Mouse (Mus musculus) heart, embryonic 15.5 days (tissue): Measurements from ENCODE around the gene Il4. TPM values are rescaled to one million over a fixed set of nuclear protein-coding genes. Genes with fewer than 3 reads are reported as not detected.
"Not testable (repeated sequence)": the region's sequence is repeated elsewhere in the genome, so short reads cannot be mapped to it uniquely, and the experiment has no call there.

Experiments
- ATAC-seq: fragments of 200-750 bp; cut with Nextera tagmentation; replicated peaks from 2 replicates; pipeline ENCODE4 v1.8.0; 2017; ENCODE audit warnings: low read depth, moderate TSS enrichment; ENCODE audit not compliant: insufficient number of reproducible peaks, insufficient read depth, low FRiP score
- H3K27ac ChIP-seq: fragments of 300-500 bp; sonication (generic); 2 replicates; pipeline ENCODE4 v1.5.1; 2015; ENCODE audit warnings: mild to moderate bottlenecking, inconsistent platforms
- H3K27me3 ChIP-seq: fragments of 300-500 bp; sonication (generic); 2 replicates; pipeline ENCODE4 v1.6.1; 2015; ENCODE audit warnings: inconsistent platforms
- H3K36me3 ChIP-seq: fragments of 300-500 bp; sonication (generic); 2 replicates; pipeline ENCODE4 v1.6.1; 2015; ENCODE audit warnings: mild to moderate bottlenecking, inconsistent platforms
- H3K4me1 ChIP-seq: fragments of 300-500 bp; sonication (generic); replicated peaks from 2 replicates; pipeline ENCODE4 v1.6.1; 2015; ENCODE audit warnings: inconsistent platforms
- H3K4me2 ChIP-seq: fragments of 300-500 bp; sonication (generic); 2 replicates; pipeline ENCODE4 v1.6.1; 2015; ENCODE audit warnings: inconsistent platforms, mild to moderate bottlenecking, moderate library complexity
- H3K4me3 ChIP-seq: fragments of 300-500 bp; sonication (generic); 2 replicates; pipeline ENCODE4 v1.5.1; 2015; ENCODE audit warnings: mild to moderate bottlenecking, inconsistent platforms
- H3K9ac ChIP-seq: fragments of 300-500 bp; sonication (generic); 2 replicates; pipeline ENCODE4 v1.6.1; 2015; ENCODE audit warnings: mild to moderate bottlenecking, inconsistent platforms
- H3K9me3 ChIP-seq: fragments of 300-500 bp; sonication (generic); replicated peaks from 2 replicates; pipeline ENCODE4 v1.6.1; 2016; ENCODE audit warnings: inconsistent platforms
- WGBS: fragments of 180-500 bp; shearing (Covaris S2); methylation state at CpG from one replicate; pipeline ENCODE4 v1.1.7; 2015; ENCODE audit warnings: mixed read lengths; 5-methylcytosine and 5-hydroxymethylcytosine counted together
- polyA plus RNA-seq: library from polyadenylated mRNA; unstranded; fragments of >200 nt; fragmentation: Nextera tagmentation; extraction: Ambion mirVana; gene quantifications from 2 replicates; pipeline ENCODE4 v1.2.1, GENCODE M21; 2015

Il4 gene
- polyA plus RNA-seq, 1 experiment from 2014 or later: 0.33 TPM

GRCm38 (mm10) chr11:53559980-53560379 lies 58.5 kb downstream of the Il4 start:
- not testable (repeated sequence) for H3K27ac ChIP-seq, H3K4me2 ChIP-seq, H3K27me3 ChIP-seq, H3K9me3 ChIP-seq, H3K4me1 ChIP-seq, H3K9ac ChIP-seq, H3K36me3 ChIP-seq, ATAC-seq, H3K4me3 ChIP-seq
- 61% methylated on average over 2 of the region's 3 CpGs for WGBS

- not testable (repeated sequence) for ATAC-seq, H3K27me3 ChIP-seq, H3K4me2 ChIP-seq, H3K4me3 ChIP-seq, H3K27ac ChIP-seq, H3K9me3 ChIP-seq, H3K4me1 ChIP-seq, H3K9ac ChIP-seq, H3K36me3 ChIP-seq
- 88% methylated on average over 1 of the region's 3 CpGs for WGBS
Measured at GRCm38 (mm10) chr11:53557992-53558391, 60.5 kb downstream of the Il4 start.

GRCm38 (mm10) chr11:53556529-53556928 lies 61.9 kb downstream of the Il4 start:
- not testable (repeated sequence) for H3K27ac ChIP-seq, H3K9ac ChIP-seq, H3K27me3 ChIP-seq, ATAC-seq, H3K36me3 ChIP-seq, H3K4me1 ChIP-seq, H3K4me2 ChIP-seq, H3K4me3 ChIP-seq, H3K9me3 ChIP-seq
- 88% methylated on average over 14 of the region's 20 CpGs for WGBS

Other genes with a start within 250 kb of the Il4 start
- gene Leap2, start 195.5 kb downstream of the Il4 start, polyA plus RNA-seq: 0.34 TPM in 1 of 2 replicates, not detected in the other
- 1,038 and 1,358 TPM in 2 replicates for gene Uqcrq, start 187.8 kb downstream of the Il4 start, polyA plus RNA-seq
- 1.4 TPM in 2 replicates for gene Gdf9, start 187.6 kb downstream of the Il4 start, polyA plus RNA-seq
- 0.16 TPM in 1 of 2 replicates, not detected in the other for gene Gm10447, start 161.6 kb downstream of the Il4 start, polyA plus RNA-seq
- 2.5 and 2.6 TPM in 2 replicates for gene Shroom1, start 161.5 kb downstream of the Il4 start, polyA plus RNA-seq
- gene Gm9837, start 148.2 kb downstream of the Il4 start, polyA plus RNA-seq: not detected in 2 replicates
- not detected in 2 replicates for gene Gm9945, start 138.5 kb downstream of the Il4 start, polyA plus RNA-seq
- gene Sowaha, start 138.4 kb downstream of the Il4 start, polyA plus RNA-seq: 0.34 and 0.48 TPM in 2 replicates
- gene Sept8, start 99.4 kb downstream of the Il4 start, polyA plus RNA-seq: 18.8 and 23.3 TPM in 2 replicates
- gene Kif3a, start 51.3 kb downstream of the Il4 start, polyA plus RNA-seq: 43.5 and 43.6 TPM in 2 replicates
- gene Il13, start 16.0 kb upstream of the Il4 start, polyA plus RNA-seq: not detected in 2 replicates
- 17.3 and 19.5 TPM in 2 replicates for gene Rad50, start 88.7 kb upstream of the Il4 start, polyA plus RNA-seq
- gene Il5, start 102.1 kb upstream of the Il4 start, polyA plus RNA-seq: not detected in 2 replicates
- 10.2 and 24.9 TPM in 2 replicates for gene Irf1, start 151.3 kb upstream of the Il4 start, polyA plus RNA-seq
- gene Gm17334, start 154.5 kb upstream of the Il4 start, polyA plus RNA-seq: 0.15 TPM in 1 of 2 replicates, not detected in the other
- 0.74 and 2.5 TPM in 2 replicates for gene Gm12216, start 240.6 kb upstream of the Il4 start, polyA plus RNA-seq